In the genomic region with DNA sequence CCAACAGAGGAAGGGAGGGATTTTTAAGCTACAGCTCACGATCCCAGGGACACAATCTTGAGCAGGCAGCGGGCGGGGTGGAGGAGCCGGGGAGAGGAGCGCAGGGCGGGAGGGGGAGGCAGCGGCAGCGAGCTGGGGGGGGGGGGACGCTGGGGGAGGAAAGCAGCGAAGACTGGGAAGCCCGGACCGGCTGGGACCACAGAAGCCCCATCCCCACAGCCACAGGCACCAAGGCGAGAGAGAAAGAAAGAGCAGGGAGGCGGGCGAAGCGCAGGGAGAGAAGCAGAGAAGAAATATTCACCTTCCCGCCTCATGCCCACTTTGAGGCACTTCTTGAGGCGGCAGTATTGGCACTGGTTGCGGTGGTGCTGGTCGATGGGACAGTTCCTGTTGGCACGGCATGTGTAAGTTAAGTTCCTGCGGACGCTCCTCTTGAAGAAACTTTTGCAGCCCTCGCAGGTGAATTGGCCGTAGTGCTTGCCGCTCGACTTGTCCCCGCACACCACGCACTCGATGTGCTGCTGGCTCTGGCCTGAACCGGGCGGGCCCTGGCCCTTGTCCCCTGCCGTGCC, we compare ENCODE assay signal across 8 mouse cellular contexts. TPM values are rescaled to one million over a fixed set of nuclear protein-coding genes. Genes with fewer than 3 reads are reported as not detected.
DNase-seq lines count a peak whose midpoint lies in the region; ATAC-seq and TF ChIP-seq lines count a peak whose summit lies in the region.

No protein-coding gene starts in this region.

- peaks cover 46% of the 10 kb centered on the region for H3K27me3 ChIP-seq in heart, embryonic 14.5 days (ENCODE audit: control insufficient read depth, insufficient read depth, low read length)
- peaks cover 64% of the 10 kb centered on the region for H3K27me3 ChIP-seq in limb, embryonic 13.5 days

- ATAC-seq in heart, embryonic 14.5 days (ENCODE audit: insufficient number of reproducible peaks, insufficient read depth, low FRiP score, low read depth), result no peak; the same call in 1 of the 2 replicates
- no peak for ATAC-seq in limb, embryonic 13.5 days (ENCODE audit: low FRiP score, low read depth)

- under 1% methylated on average over 32 of the region's 33 CpGs for WGBS in heart, embryonic 14.5 days
- WGBS in limb, embryonic 13.5 days, result under 1% methylated on average over 32 of the region's 33 CpGs
- under 1% methylated on average over 31 of the region's 33 CpGs for WGBS in olfactory bulb, adult 2 months

- peaks cover 0 to 16% of the 10 kb centered on the region in 2 experiments; a peak in 2 of 4 replicates for H3K4me1 ChIP-seq in heart, embryonic 14.5 days (ENCODE audit: control insufficient read depth in 2 of 2, insufficient read depth in 2 of 2, low read length in 2 of 2)
- peaks cover 39% of the 10 kb centered on the region for H3K4me1 ChIP-seq in limb, embryonic 13.5 days
- peaks cover 15% of the 10 kb centered on the region for H3K4me1 ChIP-seq in olfactory bulb, adult 2 months (ENCODE audit: control insufficient read depth, insufficient read depth, low read length)

- peak overlapping the region; percentile 82 for H3K9ac ChIP-seq in heart, embryonic 14.5 days (ENCODE audit: low read length)
- peak overlapping the region; percentile 79 for H3K9ac ChIP-seq in limb, embryonic 13.5 days

- peak overlapping the region in 1 of 2 experiments; percentile 83; a peak in 2 of 4 replicates for H3K27ac ChIP-seq in heart, embryonic 14.5 days (replicated peaks in 1 of 2; ENCODE audit: control insufficient read depth in 1 of 2, insufficient read depth in 1 of 2, low read depth in 2 of 2, low read length in 2 of 2)
- H3K27ac ChIP-seq in limb, embryonic 13.5 days, result peak overlapping the region; percentile 55; the same call in 1 of the 2 replicates
- H3K27ac ChIP-seq in olfactory bulb, adult 2 months (ENCODE audit: insufficient read depth, low read depth, low read length), result peak overlapping the region; percentile 90

- no peaks in the 10 kb centered on the region for H3K36me3 ChIP-seq in heart, embryonic 14.5 days (ENCODE audit: control insufficient read depth, insufficient read depth, low read length)
- H3K36me3 ChIP-seq in limb, embryonic 13.5 days, result no peaks in the 10 kb centered on the region

- peak overlapping the region; percentile 83 for H3K4me2 ChIP-seq in heart, embryonic 14.5 days (ENCODE audit: low read length)
- peak overlapping the region; percentile 97 for H3K4me2 ChIP-seq in limb, embryonic 13.5 days (replicated peaks)

- peak overlapping the region; percentile 54 to 81 for H3K4me3 ChIP-seq in heart, embryonic 14.5 days (ENCODE audit: control insufficient read depth in 1 of 2, insufficient read depth in 1 of 2, low read depth in 1 of 2, low read length in 2 of 2)
- H3K4me3 ChIP-seq in limb, embryonic 13.5 days, result peak overlapping the region; percentile 66
- peak overlapping the region; percentile 80 for H3K4me3 ChIP-seq in olfactory bulb, adult 2 months (ENCODE audit: insufficient read depth, low read depth, low read length)

- DNase-seq in adrenal gland, adult 18-20 months (ENCODE audit: low spot score in 2 of 2), result peak; percentile 42 to 53
- DNase-seq in adrenal gland, adult 8-10 months, result no peak
- DNase-seq in 3T3-L1 (ENCODE audit: low read depth, low spot score), result peak; percentile 58
- DNase-seq in cerebellum, postnatal 10 days, result peak; percentile 64 to 71
- no peak for DNase-seq in spleen, postnatal 10 days (ENCODE audit: low spot score in 2 of 2)

- no peaks in the 10 kb centered on the region for H3K9me3 ChIP-seq in heart, embryonic 14.5 days (ENCODE audit: control insufficient read depth, low read length)
- no peaks in the 10 kb centered on the region for H3K9me3 ChIP-seq in limb, embryonic 13.5 days

- TF ChIP-seq POLR2A in olfactory bulb, adult 2 months (IDR thresholded peaks at IDR 0.05; ENCODE audit: insufficient read depth, low read depth, low read length), result no peak

- no peak for TF ChIP-seq CTCF in olfactory bulb, adult 2 months (IDR thresholded peaks at IDR 0.05; ENCODE audit: insufficient read depth, low read depth, low read length)

RNA-seq across cellular contexts. Expression of a gene that starts 1.7 kb away (rescaled TPM):
- 10 to 100 TPM; 21.5 to 24.1 TPM for total RNA-seq in adrenal gland, adult 18-20 months (2021)
- 10 to 100 TPM; 19.1 to 26.2 (median 21.7) TPM for total RNA-seq in adrenal gland, adult 8-10 months (2022)
- 5.6 and 8.3 TPM in 2 replicates for polyA plus RNA-seq in heart, embryonic 14.5 days (2014; fragmentation: Nextera tagmentation; extraction: Ambion mirVana)
- 3.0 and 3.1 TPM in 2 replicates for polyA plus RNA-seq in limb, embryonic 13.5 days (2015; fragmentation: Nextera tagmentation; extraction: Ambion mirVana)
- not detected in 2 replicates for polyA plus RNA-seq in olfactory bulb, adult 2 months (2012; ENCODE audit: insufficient read depth, insufficient read length, low replicate concordance, missing spikeins)

Comparison
In these comparisons a context has a peak if more than half of its experiments do, and no peak if none do; other contexts are left out.
1. DNase-seq: peak in adrenal gland, adult 18-20 months (2 of 2), 3T3-L1 (single experiment) and cerebellum, postnatal 10 days (2 of 2); none in adrenal gland, adult 8-10 months (single experiment) and spleen, postnatal 10 days (0 of 2).
2. Peak in every context shown above with its lines, with median percentiles within 50 percentile points of each other: H3K4me3 ChIP-seq.